In the genomic region with DNA sequence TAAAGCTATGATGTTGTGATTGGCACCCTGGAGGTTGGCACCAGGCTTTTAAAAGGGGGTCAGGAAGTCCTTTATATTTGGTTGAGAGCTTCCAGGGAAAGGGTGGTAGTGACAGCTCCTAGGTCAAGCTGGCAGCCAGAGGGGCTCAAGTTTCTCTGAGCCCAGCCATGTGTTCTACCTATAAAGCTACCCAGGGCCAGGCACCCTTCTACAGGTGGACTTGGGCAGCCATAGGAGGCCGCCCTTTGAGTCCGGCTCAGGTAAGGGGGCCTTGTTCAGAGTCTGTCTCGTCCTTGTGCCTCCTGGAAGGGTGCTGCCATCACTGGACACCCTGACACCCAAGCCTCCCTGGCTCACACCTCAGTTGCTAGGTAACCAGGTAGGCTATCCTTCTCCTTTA, we compare ENCODE assay signal across 15 mouse cellular contexts.
"Had no signal": no experiment of that assay in that cellular context is flagged by ENCODE, and none has a peak within 500 bp of the region (broad histone marks: within the 10 kb centered on the region; RNA-seq: fewer than 3 reads in every experiment).

No protein-coding gene starts in this region.

- H3K4me2 ChIP-seq: limb, embryonic 12.5 days; liver, embryonic 13.5 days; lung, embryonic 15.5 days; midbrain, embryonic 11.5 days; stomach, embryonic 15.5 days had no signal

- H3K36me3 ChIP-seq: limb, embryonic 12.5 days; liver, embryonic 13.5 days; lung, embryonic 15.5 days; stomach, embryonic 15.5 days had no signal

- H3K9ac ChIP-seq: limb, embryonic 12.5 days; liver, embryonic 13.5 days; liver, postnatal 0 days; lung, embryonic 15.5 days; stomach, embryonic 15.5 days had no signal

- H3K4me1 ChIP-seq: limb, embryonic 12.5 days; liver, embryonic 13.5 days; lung, embryonic 15.5 days; megakaryocyte, embryonic 14.5 days; stomach, embryonic 15.5 days had no signal

- DNase-seq: kidney, postnatal 10 days; kidney, postnatal 4 days; liver; liver, embryonic 13.5 days; liver, postnatal 0 days; lung, postnatal 14 days; right cerebral cortex, postnatal 14 days; thymus, adult 2 months; thymus, postnatal 25 days had no signal

- H3K27me3 ChIP-seq: limb, embryonic 12.5 days; liver, embryonic 13.5 days; lung, embryonic 15.5 days; stomach, embryonic 15.5 days had no signal

- ATAC-seq: liver, postnatal 0 days had no signal

- H3K9me3 ChIP-seq: limb, embryonic 12.5 days; liver, embryonic 13.5 days; lung, embryonic 15.5 days; megakaryocyte, embryonic 14.5 days; stomach, embryonic 15.5 days had no signal

- H3K4me3 ChIP-seq: limb, embryonic 12.5 days; liver, embryonic 13.5 days; lung, embryonic 15.5 days; megakaryocyte, embryonic 14.5 days; stomach, embryonic 15.5 days had no signal

- H3K27ac ChIP-seq: limb, embryonic 12.5 days; liver, embryonic 13.5 days; lung, embryonic 15.5 days; macrophage; stomach, embryonic 15.5 days had no signal
